Mouse (Mus musculus) heart, embryonic 11.5 days (tissue): Measurements from ENCODE around the gene Notch1. TPM values are rescaled to one million over a fixed set of nuclear protein-coding genes. Genes with fewer than 3 reads are reported as not detected.

ENCODE experiments used
- ATAC-seq: fragments of 200-750 bp; cut with Nextera tagmentation; replicated peaks from 2 replicates; pipeline ENCODE4 v1.8.0; 2017; ENCODE audit warnings: moderate library complexity; ENCODE audit not compliant: insufficient number of reproducible peaks, low FRiP score, low TSS enrichment
- H3K27ac ChIP-seq: fragments of 300-500 bp; sonication (generic); 2 replicates; pipeline ENCODE4 v1.5.1; 2014; ENCODE audit warnings: mild to moderate bottlenecking, low read depth, low read length
- H3K27me3 ChIP-seq: fragments of 300-500 bp; sonication (generic); 2 replicates; pipeline ENCODE4 v1.6.1; 2014; ENCODE audit warnings: mild to moderate bottlenecking, low read length, mixed read lengths; ENCODE audit not compliant: control insufficient read depth, insufficient read depth
- H3K36me3 ChIP-seq: fragments of 300-500 bp; sonication (generic); 2 replicates; pipeline ENCODE4 v1.6.1; 2014; ENCODE audit warnings: mild to moderate bottlenecking, low read length, moderate library complexity, mixed read lengths; ENCODE audit not compliant: control insufficient read depth, insufficient read depth
- H3K4me1 ChIP-seq: fragments of 300-500 bp; sonication (generic); 2 replicates; pipeline ENCODE4 v1.6.1; 2014; ENCODE audit warnings: low read length; ENCODE audit not compliant: control insufficient read depth, insufficient read depth
- H3K4me2 ChIP-seq: fragments of 300-500 bp; sonication (generic); 2 replicates; pipeline ENCODE4 v1.6.1; 2014; ENCODE audit warnings: mild to moderate bottlenecking, moderate library complexity
- H3K4me3 ChIP-seq: fragments of 300-500 bp; sonication (generic); 2 replicates; pipeline ENCODE4 v1.5.1; 2014; ENCODE audit warnings: low read depth, low read length
- H3K9ac ChIP-seq: fragments of 300-500 bp; sonication (generic); 2 replicates; pipeline ENCODE4 v1.6.1; 2014; ENCODE audit warnings: mild to moderate bottlenecking, low read depth, low read length, moderate library complexity
- H3K9me3 ChIP-seq: fragments of 300-500 bp; sonication (generic); replicated peaks from 2 replicates; pipeline ENCODE4 v1.6.1; 2016; ENCODE audit warnings: low read length; ENCODE audit not compliant: control insufficient read depth
- WGBS: fragments of 180-500 bp; shearing (Covaris S2); extraction: QIAGEN DNeasy Blood & Tissue Kit; methylation state at CpG from one replicate; pipeline ENCODE4 v1.1.7; 2014; ENCODE audit not compliant: insufficient replicate concordance; 5-methylcytosine and 5-hydroxymethylcytosine counted together
- polyA plus RNA-seq: library from polyadenylated mRNA; unstranded; fragments of >200 nt; fragmentation: Nextera tagmentation; extraction: Ambion mirVana; gene quantifications from 2 replicates; pipeline ENCODE4 v1.2.1, GENCODE M21; 2014

Notch1 gene
- polyA plus RNA-seq, 1 experiment from 2014 or later, result 23.5 TPM

GRCm38 (mm10) chr2:26526443-26527257 lies 10.2 kb upstream of the Notch1 start:
- H3K4me1 ChIP-seq, result peaks cover 16% of the 10 kb centered on the region; the same call in 1 of the 2 replicates
- H3K27ac ChIP-seq, result peak overlapping the region; percentile 64
- no peak for ATAC-seq
- no peak overlapping the region for H3K4me2 ChIP-seq
- peak overlapping the region; percentile 46; the same call in 1 of the 2 replicates for H3K9ac ChIP-seq
- no peaks in the 10 kb centered on the region for H3K36me3 ChIP-seq
- no peak overlapping the region for H3K4me3 ChIP-seq
- H3K27me3 ChIP-seq, result no peaks in the 10 kb centered on the region
- H3K9me3 ChIP-seq, result no peaks in the 10 kb centered on the region
- 46% methylated on average over 11 of the region's 11 CpGs for WGBS

- WGBS, result 28% methylated on average over 9 of the region's 9 CpGs
- H3K4me1 ChIP-seq, result peaks cover 16% of the 10 kb centered on the region; the same call in 1 of the 2 replicates
- H3K9me3 ChIP-seq, result no peaks in the 10 kb centered on the region
- no peak overlapping the region for H3K9ac ChIP-seq
- no peaks in the 10 kb centered on the region for H3K27me3 ChIP-seq
- H3K4me3 ChIP-seq, result no peak overlapping the region
- no peaks in the 10 kb centered on the region for H3K36me3 ChIP-seq
- no peak overlapping the region for H3K27ac ChIP-seq
- peak; percentile 77 for ATAC-seq
- H3K4me2 ChIP-seq, result no peak overlapping the region
These were observed 9.0 kb upstream of the Notch1 start for GRCm38 (mm10) chr2:26525355-26526018.

- no peaks in the 10 kb centered on the region for H3K27me3 ChIP-seq
- H3K36me3 ChIP-seq, result no peaks in the 10 kb centered on the region
- no peak overlapping the region for H3K4me2 ChIP-seq
- H3K4me3 ChIP-seq, result no peak overlapping the region
- H3K9ac ChIP-seq, result no peak overlapping the region
- peaks cover 16% of the 10 kb centered on the region; the same call in 1 of the 2 replicates for H3K4me1 ChIP-seq
- no peak overlapping the region for H3K27ac ChIP-seq
- ATAC-seq, result no peak
- H3K9me3 ChIP-seq, result no peaks in the 10 kb centered on the region
- 81% methylated on average over 4 of the region's 4 CpGs for WGBS
These were observed 5.9 kb upstream of the Notch1 start for GRCm38 (mm10) chr2:26522327-26522726.

DNA sequence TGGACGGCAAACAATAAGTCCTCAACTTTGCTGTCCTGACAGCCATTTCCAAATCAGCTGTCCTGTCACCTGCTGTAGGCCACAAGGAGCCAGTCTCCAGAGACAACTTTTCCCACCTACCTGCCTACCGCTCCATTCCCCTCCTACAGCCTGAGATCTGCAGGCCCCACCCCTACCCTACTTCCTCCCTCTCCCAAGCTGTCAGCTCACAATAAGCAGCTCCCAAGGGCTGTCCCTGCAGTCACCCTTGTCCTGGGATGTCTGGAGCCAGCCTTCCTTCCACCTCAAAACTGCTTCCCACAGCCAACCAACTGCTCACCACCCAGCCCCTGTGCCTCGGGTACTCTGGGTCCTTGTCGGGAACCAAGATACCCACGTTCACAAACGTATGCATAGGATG lies 3.3 kb upstream of the Notch1 start:
- no peaks in the 10 kb centered on the region for H3K9me3 ChIP-seq
- H3K4me3 ChIP-seq, result no peak overlapping the region
- H3K9ac ChIP-seq, result no peak overlapping the region
- 67% methylated on average over 6 of the region's 6 CpGs for WGBS
- no peak for ATAC-seq
- no peak overlapping the region for H3K27ac ChIP-seq
- peaks cover 15% of the 10 kb centered on the region for H3K4me1 ChIP-seq
- no peak overlapping the region for H3K4me2 ChIP-seq
- no peaks in the 10 kb centered on the region for H3K36me3 ChIP-seq
- H3K27me3 ChIP-seq, result no peaks in the 10 kb centered on the region

DNA sequence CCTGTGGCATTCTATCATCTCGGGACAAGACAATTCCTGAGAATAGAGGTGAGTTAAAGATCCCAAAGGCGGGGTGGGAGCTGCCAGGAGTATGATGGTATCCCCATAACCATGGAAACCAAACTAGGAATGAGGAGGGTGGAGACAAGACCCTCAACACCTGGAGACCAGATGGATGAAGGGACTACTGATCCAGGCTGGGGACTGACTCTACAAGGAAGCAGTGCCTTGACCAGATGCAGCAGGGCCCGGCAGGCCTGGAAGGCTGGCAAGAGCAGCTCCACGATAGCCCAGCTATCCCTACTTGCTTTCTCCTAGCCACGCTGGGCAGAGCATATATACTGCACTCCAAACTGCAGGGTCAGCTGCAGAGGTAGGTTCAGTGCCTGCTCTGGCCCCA lies 524 bp upstream of the Notch1 start:
- no peak for ATAC-seq
- H3K4me2 ChIP-seq, result peak overlapping the region; percentile 41; the same call in 1 of the 2 replicates
- H3K9me3 ChIP-seq, result no peaks in the 10 kb centered on the region
- WGBS, result 78% methylated on average over 5 of the region's 5 CpGs
- H3K27me3 ChIP-seq, result no peaks in the 10 kb centered on the region
- H3K27ac ChIP-seq, result no peak overlapping the region
- peaks cover 15% of the 10 kb centered on the region for H3K4me1 ChIP-seq
- no peaks in the 10 kb centered on the region for H3K36me3 ChIP-seq
- no peak overlapping the region for H3K9ac ChIP-seq
- H3K4me3 ChIP-seq, result no peak overlapping the region

DNA sequence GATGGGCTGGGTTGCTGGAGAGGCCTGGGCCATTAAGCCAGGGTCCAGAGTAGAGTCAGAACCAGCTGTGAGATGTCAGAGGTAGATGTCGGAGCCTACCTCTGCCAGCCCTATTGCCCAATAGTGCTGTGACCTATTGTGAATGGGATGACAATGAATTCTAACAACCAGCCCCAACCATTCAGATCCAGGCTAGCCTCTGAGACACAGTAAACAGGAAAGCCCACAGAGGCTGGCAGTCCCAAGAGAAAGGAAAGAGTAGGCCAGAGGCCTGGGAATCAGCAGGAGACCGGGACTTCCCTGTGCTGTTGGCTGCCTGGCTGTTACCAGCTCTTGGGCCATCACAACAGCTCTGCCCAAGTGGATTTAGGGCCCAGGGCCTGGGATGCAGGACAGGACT lies 1.1 kb downstream of the Notch1 start:
- H3K4me1 ChIP-seq, result peaks cover 15% of the 10 kb centered on the region
- H3K27me3 ChIP-seq, result no peaks in the 10 kb centered on the region
- no peak overlapping the region for H3K4me3 ChIP-seq
- 79% methylated on average over 2 of the region's 2 CpGs for WGBS
- peak overlapping the region; percentile 55; the same call in 1 of the 2 replicates for H3K9ac ChIP-seq
- ATAC-seq, result no peak
- no peaks in the 10 kb centered on the region for H3K36me3 ChIP-seq
- H3K27ac ChIP-seq, result no peak overlapping the region
- H3K4me2 ChIP-seq, result no peak overlapping the region
- no peaks in the 10 kb centered on the region for H3K9me3 ChIP-seq

GRCm38 (mm10) chr2:26513105-26513745 lies 3.2 kb downstream of the Notch1 start:
- Histone ChIP-seq H3K4me3 (no peak overlapping the region), H3K9ac (no peak overlapping the region), H3K4me2 (no peak overlapping the region), H3K4me1 (peaks cover 15% of the 10 kb centered on the region), H3K27me3 (no peaks in the 10 kb centered on the region), H3K9me3 (no peaks in the 10 kb centered on the region), H3K36me3 (no peaks in the 10 kb centered on the region), H3K27ac (no peak overlapping the region)
- ATAC-seq, result no peak
- 69% methylated on average over 4 of the region's 4 CpGs for WGBS

DNA sequence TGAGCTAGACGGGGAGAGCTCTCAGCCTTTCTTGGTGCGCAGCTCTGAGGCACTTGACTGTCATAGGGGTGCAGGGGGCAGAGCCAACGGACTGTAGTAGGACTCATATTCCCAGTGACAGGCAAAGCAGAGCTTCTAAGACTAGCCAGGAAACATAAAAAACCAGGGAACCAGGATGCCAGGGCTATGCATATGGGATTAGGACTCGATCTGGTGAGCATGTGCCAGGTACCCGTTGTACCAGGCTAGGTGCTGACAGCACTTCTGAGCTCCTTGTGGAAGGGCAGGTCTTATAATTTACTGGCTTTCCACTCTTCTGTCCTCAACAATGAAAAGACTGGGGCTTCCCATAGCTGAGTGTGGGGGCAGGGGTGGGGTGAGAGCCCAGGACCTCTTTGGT lies 7.8 kb downstream of the Notch1 start:
- Histone ChIP-seq H3K27me3 (peaks cover 10% of the 10 kb centered on the region), H3K27ac (no peak overlapping the region), H3K9me3 (no peaks in the 10 kb centered on the region), H3K4me2 (no peak overlapping the region), H3K9ac (no peak overlapping the region), H3K4me3 (no peak overlapping the region), H3K36me3 (no peaks in the 10 kb centered on the region), H3K4me1 (peaks cover 24% of the 10 kb centered on the region)
- 67% methylated on average over 5 of the region's 5 CpGs for WGBS
- no peak for ATAC-seq
